Mouse (Mus musculus) R1 (cell line): ENCODE results near the gene Cnmd.

ENCODE experiments used
- DNase-seq: peaks from one replicate; pipeline ENCODE4 v3.0.0-alpha.2; 2018; ENCODE audit warnings: low read depth, low spot score

The Cnmd gene

DNA sequence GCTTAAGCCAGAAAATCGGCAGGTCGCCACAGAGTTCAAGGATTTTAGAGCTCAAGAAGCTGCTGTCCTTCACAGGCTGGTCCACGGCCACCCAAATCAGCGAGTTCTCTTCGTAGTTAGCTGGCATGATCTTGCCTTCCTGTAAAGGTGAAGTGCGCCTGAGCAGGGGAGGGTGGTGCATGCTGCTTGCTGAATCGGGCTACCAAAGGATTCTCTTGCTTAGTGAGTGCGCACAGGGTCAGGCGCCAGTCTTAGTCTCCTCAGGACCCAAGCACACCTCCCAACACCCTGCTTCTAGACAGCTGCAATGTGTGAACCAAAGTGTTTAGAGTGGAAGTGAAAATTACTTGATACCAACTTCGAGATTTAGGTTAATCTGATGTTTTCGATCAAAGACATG lies 16.6 kb downstream of the Cnmd start:
- DNase-seq: no peak

- no peak for DNase-seq
Observed at GRCm38 (mm10) chr14:79642063-79642462, 19.9 kb downstream of the Cnmd start.

DNA sequence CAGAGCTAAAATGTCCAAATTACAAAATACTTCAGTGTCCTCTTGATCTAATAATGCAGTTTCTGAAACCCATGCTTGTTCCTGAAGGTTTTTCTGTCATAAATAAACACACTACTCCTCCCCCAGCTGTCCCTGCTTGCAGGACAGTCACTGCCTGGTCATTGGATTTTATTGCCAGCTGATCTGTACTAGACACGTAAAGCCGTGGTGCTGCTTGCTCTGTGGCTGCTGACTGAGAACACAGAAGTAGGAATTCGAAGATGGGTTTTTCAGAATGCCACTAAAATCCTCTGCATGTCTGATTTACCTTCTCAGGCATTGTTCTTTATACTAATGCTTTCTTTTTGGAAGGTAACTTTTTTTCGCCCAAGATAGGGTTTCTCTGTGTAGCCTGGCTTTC lies 25.2 kb downstream of the Cnmd start:
- no peak for DNase-seq

DNA sequence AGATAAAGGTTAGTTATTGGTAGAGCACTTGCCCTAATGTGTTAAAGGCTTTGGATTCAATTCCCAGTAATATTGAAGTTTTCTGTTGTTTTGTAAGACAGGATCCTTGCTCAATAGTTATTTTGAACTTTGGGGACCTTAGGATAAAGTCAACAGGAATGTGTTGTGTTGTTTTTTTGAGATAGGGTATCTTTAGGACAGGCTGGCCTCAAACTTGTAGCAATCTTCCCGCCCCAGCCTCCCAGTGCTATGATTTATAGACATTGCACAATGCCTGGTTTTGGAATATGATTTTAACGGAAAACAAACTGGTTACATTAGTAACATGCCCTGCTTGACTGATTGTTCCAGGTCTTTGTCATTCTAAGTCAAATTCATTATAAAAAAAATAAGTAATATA lies 28.8 kb downstream of the Cnmd start:
- no peak for DNase-seq

DNA sequence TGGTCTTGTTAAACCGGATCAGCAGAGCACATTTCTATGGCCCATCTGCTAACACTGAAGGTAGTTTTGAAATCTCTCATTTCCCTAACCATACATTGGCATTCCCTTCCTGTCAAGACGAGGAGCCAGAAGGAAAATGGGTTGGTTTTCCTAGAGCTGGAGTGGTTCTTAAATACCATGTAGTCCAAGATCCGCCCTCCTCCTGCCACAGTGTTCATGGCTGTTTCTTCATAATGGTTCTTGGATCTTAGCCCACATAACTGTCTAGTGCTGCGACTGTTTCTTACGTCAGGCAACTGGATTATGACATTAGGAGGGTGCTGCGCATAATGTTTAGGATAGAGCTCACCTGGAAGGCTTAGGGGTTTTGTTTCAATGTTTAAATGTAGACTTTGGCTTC lies 29.6 kb downstream of the Cnmd start:
- DNase-seq: no peak

DNA sequence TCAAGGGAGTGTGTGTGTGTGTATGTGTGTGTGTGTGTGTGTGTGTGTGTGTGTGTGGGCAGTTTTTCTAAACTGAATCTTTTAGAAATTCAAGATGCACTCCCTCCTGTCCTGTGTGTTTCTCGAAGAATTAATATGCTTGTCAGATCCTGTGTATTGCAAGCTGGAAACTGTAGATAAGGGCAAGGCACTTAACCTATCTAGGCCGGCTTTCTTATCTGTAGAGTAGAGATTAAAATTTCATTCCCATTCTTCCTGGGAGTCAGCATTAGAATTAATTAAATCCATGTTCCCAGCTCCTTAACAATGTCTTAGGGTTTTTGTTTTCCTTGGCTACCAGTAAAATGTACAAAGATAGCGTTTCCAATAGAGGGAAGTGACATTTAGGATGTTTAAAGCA lies 40.8 kb downstream of the Cnmd start:
- DNase-seq: no peak

- DNase-seq: no peak
Observed at GRCm38 (mm10) chr14:79619802-79620201, 42.2 kb downstream of the Cnmd start.

- no peak for DNase-seq
Observed at GRCm38 (mm10) chr14:79617121-79617828, 44.7 kb downstream of the Cnmd start.

DNA sequence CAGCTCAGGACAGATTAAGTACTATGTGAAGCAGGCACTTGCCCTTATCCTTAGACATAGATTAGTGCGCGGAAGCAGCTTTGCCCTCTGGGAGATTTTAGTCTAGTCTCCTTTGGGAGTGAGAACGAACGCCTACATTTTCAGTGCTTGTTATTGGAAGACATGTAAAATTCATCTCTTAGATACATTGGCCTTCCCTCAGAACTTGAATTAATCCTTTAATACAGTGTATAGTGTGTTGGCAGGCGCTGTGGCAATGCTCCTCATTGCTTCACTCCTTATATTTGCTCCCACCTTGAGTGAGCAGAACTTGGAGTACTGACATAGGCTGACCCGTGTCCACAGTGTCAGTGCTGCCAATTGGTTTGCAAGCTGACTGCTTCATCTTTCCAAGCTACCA lies 53.7 kb downstream of the Cnmd start:
- no peak for DNase-seq

DNA sequence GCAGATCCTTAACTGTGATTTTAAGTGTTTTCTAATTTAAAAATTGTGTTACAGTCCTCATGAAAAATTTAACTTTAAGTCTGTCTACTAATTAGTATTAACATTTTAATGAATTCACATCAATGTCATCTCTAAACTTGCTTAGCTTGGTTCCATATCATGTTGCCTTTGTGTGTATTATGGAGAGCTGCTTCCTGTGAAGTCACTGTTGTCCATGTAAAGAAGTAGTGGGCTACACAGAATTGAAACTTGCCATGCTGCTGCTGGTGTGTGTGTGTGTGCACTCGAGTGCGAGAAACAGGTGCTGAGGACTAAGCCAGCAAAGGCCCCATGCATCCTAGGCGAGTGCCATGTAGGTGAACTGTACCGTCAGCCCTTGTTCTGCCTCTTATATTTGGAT lies 54.6 kb downstream of the Cnmd start:
- no peak for DNase-seq

DNA sequence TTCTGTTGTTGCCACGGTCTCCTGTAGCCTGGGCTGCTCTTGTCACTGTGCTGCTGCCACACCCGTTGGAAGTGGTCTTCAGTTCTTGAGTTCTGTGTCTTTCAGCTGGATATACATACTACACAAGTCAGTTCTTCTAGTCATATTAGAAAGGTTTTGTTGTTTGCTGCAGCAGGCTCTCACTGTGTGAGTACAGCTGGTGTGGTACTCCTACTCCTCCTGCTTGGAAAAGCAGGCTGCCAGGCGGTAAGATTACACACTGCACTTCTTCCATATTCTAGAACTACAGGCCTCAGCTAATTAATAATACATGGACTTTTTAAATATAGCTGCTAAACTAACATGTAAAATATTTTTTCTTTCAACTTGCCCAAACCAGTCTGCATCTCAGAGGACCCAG lies 55.1 kb downstream of the Cnmd start:
- DNase-seq: no peak

- DNase-seq: no peak
Observed at GRCm38 (mm10) chr14:79606392-79606791, 55.6 kb downstream of the Cnmd start.

- DNase-seq: no peak
Observed at GRCm38 (mm10) chr14:79605881-79606280, 56.1 kb downstream of the Cnmd start.

- no peak for DNase-seq
Observed at GRCm38 (mm10) chr14:79596602-79597001, 65.4 kb downstream of the Cnmd start.

- no peak for DNase-seq
Observed at GRCm38 (mm10) chr14:79594069-79594468, 67.9 kb downstream of the Cnmd start.

DNA sequence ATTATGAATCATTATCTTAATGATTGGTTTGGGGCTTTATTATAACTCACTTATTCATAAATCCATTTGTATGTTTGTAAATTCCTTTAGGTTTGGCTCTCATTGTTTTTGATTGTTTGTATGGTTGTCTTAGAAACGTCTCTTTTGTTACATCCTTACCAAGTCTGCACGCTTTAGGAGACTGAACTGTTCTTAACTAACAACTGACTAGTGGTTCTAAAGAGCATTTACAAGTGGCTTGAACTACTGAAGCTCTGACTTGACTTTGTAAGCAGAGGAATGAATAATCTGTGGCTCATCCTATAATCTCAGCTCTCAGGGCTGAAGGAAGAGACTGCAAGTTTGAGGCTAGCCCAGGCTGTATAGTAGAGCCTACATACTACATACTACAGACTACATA lies 70.4 kb downstream of the Cnmd start:
- DNase-seq: peak; percentile 54

DNA sequence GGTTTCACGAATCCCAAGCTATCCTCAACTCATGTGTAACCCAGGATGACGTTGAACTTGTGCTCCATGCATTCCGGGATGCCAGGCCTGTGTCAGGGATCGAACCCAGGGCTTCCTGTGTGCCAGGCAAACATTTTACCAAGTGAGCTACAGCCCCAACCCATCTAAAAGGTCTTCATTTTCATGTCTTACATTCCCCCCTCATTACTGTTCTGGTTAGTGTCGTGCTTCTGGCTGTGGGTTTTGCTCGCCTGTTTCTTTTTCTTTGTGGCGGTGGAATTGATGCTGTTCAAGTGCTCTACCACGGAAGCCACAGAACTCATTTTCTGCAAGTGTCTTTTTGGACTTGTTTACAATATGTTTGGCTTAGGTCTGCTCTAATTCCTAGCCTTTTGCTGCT lies 71.1 kb downstream of the Cnmd start:
- DNase-seq: no peak

- DNase-seq: peak; percentile 38
Observed at GRCm38 (mm10) chr14:79589401-79589800, 72.6 kb downstream of the Cnmd start.

GRCm38 (mm10) chr14:79588534-79588951 lies 73.4 kb downstream of the Cnmd start:
- peak; percentile 62 for DNase-seq

- no peak for DNase-seq
Observed at GRCm38 (mm10) chr14:79587852-79588229, 74.1 kb downstream of the Cnmd start.
